Mouse (Mus musculus) lung, embryonic 16.5 days (tissue): Measurements from ENCODE around the gene BC051142. TPM values are rescaled to one million over a fixed set of nuclear protein-coding genes. Genes with fewer than 3 reads are reported as not detected.

Source experiments
- polyA plus RNA-seq: library from polyadenylated mRNA; unstranded; fragments of >200 nt; fragmentation: Nextera tagmentation; extraction: Ambion mirVana; gene quantifications from 2 replicates; pipeline ENCODE4 v1.2.1, GENCODE M21; 2015

Gene BC051142
- polyA plus RNA-seq, 1 experiment from 2014 or later: 0.44 TPM

Other genes with a start within 250 kb of the BC051142 start
- 3.7 and 6.2 TPM in 2 replicates for gene H2-DMb1, start 245.7 kb upstream of the BC051142 start, polyA plus RNA-seq
- 7.2 and 9.7 TPM in 2 replicates for gene Tap1, start 211.3 kb upstream of the BC051142 start, polyA plus RNA-seq
- 8.8 and 12.8 TPM in 2 replicates for gene Psmb9, start 211.1 kb upstream of the BC051142 start, polyA plus RNA-seq
- gene Psmb8, start 201.1 kb upstream of the BC051142 start, polyA plus RNA-seq: 21.4 and 37.2 TPM in 2 replicates
- 12.2 and 18.1 TPM in 2 replicates for gene Tap2, start 195.3 kb upstream of the BC051142 start, polyA plus RNA-seq
- 0.35 and 0.53 TPM in 2 replicates for gene H2-Ob, start 159.9 kb upstream of the BC051142 start, polyA plus RNA-seq
- 15.1 and 36.2 TPM in 2 replicates for gene H2-Ab1, start 141.1 kb upstream of the BC051142 start, polyA plus RNA-seq
- gene H2-Aa, start 111.0 kb upstream of the BC051142 start, polyA plus RNA-seq: 9.0 and 18.1 TPM in 2 replicates
- 6.5 and 13.5 TPM in 2 replicates for gene H2-Eb1, start 93.0 kb upstream of the BC051142 start, polyA plus RNA-seq
- gene H2-Eb2, start 73.2 kb upstream of the BC051142 start, polyA plus RNA-seq: 0.04 TPM in 1 of 2 replicates, not detected in the other
- gene Btnl2, start 44.0 kb upstream of the BC051142 start, polyA plus RNA-seq: 0.09 TPM in 1 of 2 replicates, not detected in the other
- gene Btnl1, start 21.7 kb upstream of the BC051142 start, polyA plus RNA-seq: not detected in 2 replicates
- gene Btnl4, start 78.5 kb downstream of the BC051142 start, polyA plus RNA-seq: not detected in 2 replicates
- gene Btnl6, start 118.5 kb downstream of the BC051142 start, polyA plus RNA-seq: not detected in 2 replicates
- gene Notch4, start 165.4 kb downstream of the BC051142 start, polyA plus RNA-seq: 9.2 and 10.2 TPM in 2 replicates
- gene Gpsm3, start 191.0 kb downstream of the BC051142 start, polyA plus RNA-seq: 15.4 and 18.3 TPM in 2 replicates
- gene Pbx2, start 192.4 kb downstream of the BC051142 start, polyA plus RNA-seq: 8.5 and 11.4 TPM in 2 replicates
- gene Ager, start 199.0 kb downstream of the BC051142 start, polyA plus RNA-seq: 379 and 478 TPM in 2 replicates
- gene Rnf5, start 204.9 kb downstream of the BC051142 start, polyA plus RNA-seq: 128 and 129 TPM in 2 replicates
- 52.1 and 56.0 TPM in 2 replicates for gene Agpat1, start 205.4 kb downstream of the BC051142 start, polyA plus RNA-seq
- 3.8 and 4.7 TPM in 2 replicates for gene Egfl8, start 217.2 kb downstream of the BC051142 start, polyA plus RNA-seq
- 21.0 and 23.9 TPM in 2 replicates for gene Ppt2, start 229.7 kb downstream of the BC051142 start, polyA plus RNA-seq
- 0.13 and 0.53 TPM in 2 replicates for gene Prrt1, start 230.7 kb downstream of the BC051142 start, polyA plus RNA-seq
- gene Fkbpl, start 245.9 kb downstream of the BC051142 start, polyA plus RNA-seq: 15.2 and 17.5 TPM in 2 replicates
- 77.5 and 80.0 TPM in 2 replicates for gene Atf6b, start 248.3 kb downstream of the BC051142 start, polyA plus RNA-seq